Mouse (Mus musculus): ENCODE measurements around the gene 1500009L16Rik. TPM values are rescaled to one million over a fixed set of nuclear protein-coding genes. Genes with fewer than 3 reads are reported as not detected.

The 1500009L16Rik gene
- polyA plus RNA-seq, 1 experiment: 13.6 TPM

- H3K27ac ChIP-seq (ENCODE audit: control insufficient read depth, insufficient read depth, low read depth, low read length): no peak overlapping the region
- peaks cover 6% of the 10 kb centered on the region for H3K4me1 ChIP-seq (ENCODE audit: control insufficient read depth, insufficient read depth, low read length)
- no peak overlapping the region for H3K4me3 ChIP-seq (ENCODE audit: control insufficient read depth, low read depth, low read length)
- H3K27me3 ChIP-seq (ENCODE audit: control insufficient read depth, insufficient read depth, low read length): no peaks in the 10 kb centered on the region
- no peak for TF ChIP-seq CTCF (IDR thresholded peaks at IDR 0.05; ENCODE audit: control insufficient read depth, insufficient read depth, insufficient replicate concordance, low read depth, low read length)
- no peak for TF ChIP-seq POLR2A (IDR thresholded peaks at IDR 0.05; ENCODE audit: control insufficient read depth, low read depth, low read length)
- H3K36me3 ChIP-seq (ENCODE audit: control insufficient read depth, insufficient read depth, low read length): no peaks in the 10 kb centered on the region
Observed at GRCm38 (mm10) chr10:83807251-83807650, 84.6 kb downstream of the 1500009L16Rik start.

Other genes starting within 250 kb of the 1500009L16Rik start
- 0.32 and 0.34 TPM in 2 replicates for gene Aldh1l2, start 188.7 kb upstream of the 1500009L16Rik start, polyA plus RNA-seq (2012; rRNA removed)
- gene Washc4, start 179.1 kb upstream of the 1500009L16Rik start, polyA plus RNA-seq (2012; rRNA removed): 0.89 and 1.3 TPM in 2 replicates
- gene Appl2, start 74.1 kb upstream of the 1500009L16Rik start, polyA plus RNA-seq (2012; rRNA removed): 22.5 and 30.7 TPM in 2 replicates

Measured in testis, adult 2 months (tissue).